Comparison of ENCODE assay signal across 15 mouse cellular contexts in the genomic region with DNA sequence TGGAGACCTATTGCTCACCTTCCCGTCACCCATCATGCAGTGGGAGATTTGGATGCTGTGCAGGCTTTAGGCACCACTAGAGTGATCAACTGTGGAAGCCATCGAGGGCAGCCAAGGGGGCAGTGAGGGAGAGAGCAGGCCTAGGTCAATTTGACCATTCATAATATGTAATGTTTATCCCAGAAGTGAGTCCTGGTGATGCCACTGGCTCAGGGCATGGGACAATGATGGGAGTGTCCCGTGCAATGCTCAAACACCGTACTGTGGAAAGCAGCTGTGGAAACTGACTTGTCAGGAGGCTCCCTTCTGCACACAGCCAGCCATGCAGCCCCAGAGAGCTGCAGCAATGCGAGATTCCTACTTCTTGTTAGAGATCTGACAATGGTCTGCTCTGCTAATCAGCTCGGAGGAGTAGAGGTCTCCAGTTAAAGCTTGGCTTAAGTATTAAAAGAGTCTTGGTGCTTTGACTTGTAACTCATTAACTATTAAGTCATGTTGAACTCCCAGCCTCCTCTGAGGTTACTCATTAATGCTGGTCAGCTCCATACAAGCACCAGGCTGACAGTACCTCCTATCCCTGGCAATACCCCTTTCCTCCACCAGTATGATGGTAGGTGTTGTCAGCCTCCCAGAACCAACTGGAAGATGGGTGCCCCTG. TPM values are rescaled to one million over a fixed set of nuclear protein-coding genes. Genes with fewer than 3 reads are reported as not detected.
A peak's percentile ranks its signal among the peaks of the same experiment; 100 is the strongest.
DNase-seq lines count a peak whose midpoint lies in the region; ATAC-seq lines count a peak whose summit lies in the region.
"Had no signal": no experiment of that assay in that cellular context is flagged by ENCODE, and none has a peak within 500 bp of the region (broad histone marks: within the 10 kb centered on the region; RNA-seq: fewer than 3 reads in every experiment).

No protein-coding gene starts in this region.

- H3K36me3 ChIP-seq in intestine, embryonic 14.5 days (ENCODE audit: control insufficient read depth, insufficient read depth, low read length): no peaks in the 10 kb centered on the region
- H3K36me3 ChIP-seq in liver, embryonic 15.5 days (replicated peaks): no peaks in the 10 kb centered on the region
- H3K36me3 ChIP-seq in forebrain, embryonic 10.5 days (replicated peaks): no peaks in the 10 kb centered on the region
- H3K36me3 ChIP-seq: hindbrain, embryonic 13.5 days; midbrain, embryonic 15.5 days had no signal

- H3K27me3 ChIP-seq in intestine, embryonic 14.5 days (replicated peaks; ENCODE audit: control insufficient read depth, insufficient read depth, low read length): peaks cover 13% of the 10 kb centered on the region
- peaks cover 46% of the 10 kb centered on the region for H3K27me3 ChIP-seq in liver, embryonic 15.5 days
- H3K27me3 ChIP-seq in forebrain, embryonic 10.5 days (ENCODE audit: poor library complexity, severe bottlenecking): peaks cover 50% of the 10 kb centered on the region

- 62% methylated on average over 6 of the region's 6 CpGs for WGBS in intestine, embryonic 14.5 days
- WGBS in liver, embryonic 15.5 days (ENCODE audit: insufficient replicate concordance): 46% methylated on average over 6 of the region's 6 CpGs
- WGBS in forebrain, embryonic 10.5 days: 78% methylated on average over 6 of the region's 6 CpGs

- H3K4me1 ChIP-seq in intestine, embryonic 14.5 days (replicated peaks; ENCODE audit: control insufficient read depth, insufficient read depth, low read length): no peaks in the 10 kb centered on the region; the same call in none of the 2 replicates
- peaks cover 31% of the 10 kb centered on the region for H3K4me1 ChIP-seq in liver, embryonic 15.5 days (replicated peaks)
- peaks cover 10% of the 10 kb centered on the region for H3K4me1 ChIP-seq in forebrain, embryonic 10.5 days

- H3K4me2 ChIP-seq in intestine, embryonic 14.5 days (ENCODE audit: low read length): no peak overlapping the region
- H3K4me2 ChIP-seq in liver, embryonic 15.5 days: peak overlapping the region; percentile 34
- H3K4me2 ChIP-seq: forebrain, embryonic 13.5 days; hindbrain, embryonic 13.5 days; midbrain, embryonic 15.5 days had no signal

- no peak overlapping the region for H3K4me3 ChIP-seq in intestine, embryonic 14.5 days (ENCODE audit: low read depth, low read length)
- H3K4me3 ChIP-seq in liver, embryonic 15.5 days (replicated peaks): no peak overlapping the region
- no peak overlapping the region for H3K4me3 ChIP-seq in forebrain, embryonic 10.5 days
- H3K4me3 ChIP-seq: forebrain, embryonic 13.5 days; hindbrain, embryonic 13.5 days; left cerebral cortex, adult 2 months; midbrain, embryonic 15.5 days had no signal

- H3K9ac ChIP-seq in intestine, embryonic 14.5 days (ENCODE audit: low read length): no peak overlapping the region
- no peak overlapping the region for H3K9ac ChIP-seq in liver, embryonic 15.5 days
- H3K9ac ChIP-seq: forebrain, embryonic 13.5 days; hindbrain, embryonic 13.5 days; midbrain, embryonic 15.5 days had no signal

- DNase-seq in intestine, embryonic 14.5 days (ENCODE audit: low spot score): no peak
- peak; percentile 82 for DNase-seq in kidney, adult 11 months
- DNase-seq in kidney, postnatal 10 days: peak; percentile 47
- DNase-seq in forebrain, embryonic 10.5 days (ENCODE audit: extremely low spot score, low spot score): no peak
- no peak for DNase-seq in thymus, postnatal 4 days
- no peak for DNase-seq in right cerebral cortex, postnatal 25 days
- DNase-seq in c-Kit-positive CD71-positive TER-119-positive erythroid progenitor cells, embryonic 14.5 days (ENCODE audit: low spot score): no peak
- DNase-seq: cerebellum, adult 9-10 months; embryo, embryonic 11 days; thymus, postnatal 14 days had no signal

- 0 out of 2 replicates have a peak overlapping the region, but pooled peaks have one; percentile 47 for H3K27ac ChIP-seq in intestine, embryonic 14.5 days (ENCODE audit: low read depth)
- H3K27ac ChIP-seq in liver, embryonic 15.5 days (replicated peaks): peak overlapping the region; percentile 71
- H3K27ac ChIP-seq in forebrain, embryonic 10.5 days: no peak overlapping the region
- H3K27ac ChIP-seq: forebrain, embryonic 13.5 days; hindbrain, embryonic 13.5 days; left cerebral cortex, adult 2 months; midbrain, embryonic 15.5 days had no signal

- peak; percentile 91 for ATAC-seq in intestine, embryonic 14.5 days (replicated peaks; ENCODE audit: low FRiP score, low TSS enrichment, low read depth)
- ATAC-seq in liver, embryonic 15.5 days (ENCODE audit: insufficient read depth): peak; percentile 85
- ATAC-seq: forebrain, embryonic 13.5 days; midbrain, embryonic 15.5 days had no signal

- no peaks in the 10 kb centered on the region for H3K9me3 ChIP-seq in intestine, embryonic 14.5 days (ENCODE audit: control insufficient read depth, low read length)
- H3K9me3 ChIP-seq in liver, embryonic 15.5 days (replicated peaks): no peaks in the 10 kb centered on the region
- no peaks in the 10 kb centered on the region for H3K9me3 ChIP-seq in forebrain, embryonic 10.5 days
- H3K9me3 ChIP-seq: forebrain, embryonic 13.5 days; hindbrain, embryonic 13.5 days; midbrain, embryonic 15.5 days had no signal

RNA-seq across cellular contexts. Expression of gene Cys1, which starts 4.6 kb away (rescaled TPM):
- 2.1 and 2.6 TPM in 2 replicates for polyA plus RNA-seq in intestine, embryonic 14.5 days (2014; fragmentation: Nextera tagmentation; extraction: Ambion mirVana)
- 0.61 and 0.76 TPM in 2 replicates for polyA plus RNA-seq in liver, embryonic 15.5 days (2015; fragmentation: Nextera tagmentation; extraction: Ambion mirVana)
- 0.40 and 0.79 TPM in 2 replicates for polyA plus RNA-seq in forebrain, embryonic 10.5 days (2016; fragmentation: Nextera tagmentation; extraction: Ambion mirVana)

RNA-seq across cellular contexts. Expression of gene Rrm2, which starts 21.9 kb away (rescaled TPM):
- polyA plus RNA-seq in intestine, embryonic 14.5 days (2014; fragmentation: Nextera tagmentation; extraction: Ambion mirVana): 160 and 162 TPM in 2 replicates
- 444 and 469 TPM in 2 replicates for polyA plus RNA-seq in liver, embryonic 15.5 days (2015; fragmentation: Nextera tagmentation; extraction: Ambion mirVana)
- 828 and 834 TPM in 2 replicates for polyA plus RNA-seq in forebrain, embryonic 10.5 days (2016; fragmentation: Nextera tagmentation; extraction: Ambion mirVana)

RNA-seq across cellular contexts. Expression of gene Klf11, which starts 35.1 kb away (rescaled TPM):
- polyA plus RNA-seq in intestine, embryonic 14.5 days (2014; fragmentation: Nextera tagmentation; extraction: Ambion mirVana): 12.5 and 15.2 TPM in 2 replicates
- polyA plus RNA-seq in liver, embryonic 15.5 days (2015; fragmentation: Nextera tagmentation; extraction: Ambion mirVana): 9.3 and 10.2 TPM in 2 replicates
- 10.5 and 10.6 TPM in 2 replicates for polyA plus RNA-seq in forebrain, embryonic 10.5 days (2016; fragmentation: Nextera tagmentation; extraction: Ambion mirVana)

Comparison
In these comparisons a context has a peak if more than half of its experiments do, and no peak if none do; other contexts are left out.
1. DNase-seq: peak in kidney, adult 11 months (single experiment) and kidney, postnatal 10 days (single experiment); none in intestine, embryonic 14.5 days (single experiment), forebrain, embryonic 10.5 days (single experiment), thymus, postnatal 4 days (single experiment), right cerebral cortex, postnatal 25 days (single experiment) and c-Kit-positive CD71-positive TER-119-positive erythroid progenitor cells, embryonic 14.5 days (single experiment).